Mouse (Mus musculus) embryonic fibroblast, embryonic 13.5 days (primary cell): ENCODE measurements around the gene Atp12a.

Experiments
- CTCF ChIP-seq: IDR thresholded peaks from 2 replicates; pipeline ENCODE4 v1.5.1; 2011; ENCODE audit warnings: mild to moderate bottlenecking, control low read depth, low read length, moderate library complexity, borderline replicate concordance; ENCODE audit not compliant: insufficient read depth
- POLR2A ChIP-seq: IDR thresholded peaks from 2 replicates; pipeline ENCODE4 v1.6.1; 2011; ENCODE audit warnings: low read depth, mild to moderate bottlenecking, control low read depth, low read length, moderate library complexity

- TF ChIP-seq POLR2A (no peak), CTCF (no peak)
Measured at GRCm38 (mm10) chr14:56315519-56315918, 49.3 kb upstream of the Atp12a start.
